Mouse (Mus musculus) left cerebral cortex, adult 2 months (tissue): ENCODE results near the gene Zfp598. TPM values are rescaled to one million over a fixed set of nuclear protein-coding genes. Genes with fewer than 3 reads are reported as not detected.
A peak's percentile ranks its signal among the peaks of the same experiment; 100 is the strongest.

Experiments
- DNase-seq, 2 experiments: peaks; one replicate each; pipeline ENCODE4 v3.0.0; 2021 to 2022; ENCODE audit warnings: low spot score in 2 of 2, mixed read lengths in 1 of 2; ENCODE audit errors: extremely low spot score in 1 of 2
- H3K27ac ChIP-seq: fragments of 200-600 bp; 2 replicates; pipeline ENCODE4 v1.8.1; 2022
- H3K4me3 ChIP-seq: fragments of 200-600 bp; 2 replicates; pipeline ENCODE4 v1.8.1; 2022
- CTCF ChIP-seq: fragments of 200-600 bp; IDR thresholded peaks from 2 replicates; pipeline ENCODE4 v1.8.1; 2022; ENCODE audit warnings: antibody characterized with exemption, mild to moderate bottlenecking, moderate library complexity
- intact Hi-C: fragments of 180-260 bp; cut with DNase I; formaldehyde crosslinking; loops from one replicate; pipeline ENCODE4 v1.15.1; 2025
- long read RNA-seq, 2 experiments: library from polyadenylated mRNA; stranded (forward); transcript quantifications; one replicate each; pipeline ENCODE4 v2.0.0; 2021; ENCODE audit warnings: borderline mapping rate in 2 of 2
- total RNA-seq, 2 experiments: library from RNA; stranded (reverse); gene quantifications; 2 replicates each; pipeline ENCODE4 v1.2.3; 2021

Gene Zfp598
- 10 to 100 TPM; 41.6 to 49.0 TPM for total RNA-seq
- long read RNA-seq, experiment 1, transcript Zfp598-201 (12 exons, 3,283 nt), result minor isoform, 5 of 64 reads
- long read RNA-seq, experiment 1, transcript Zfp598-202 (12 exons, 3,352 nt), result major isoform, 26 of 64 reads
- long read RNA-seq, experiment 1, partial matches to known transcripts, result 9 of 64 reads
- long read RNA-seq, experiment 1, other reads (novel, unspliced or antisense), result 24 of 64 reads
- long read RNA-seq, experiment 2, transcript Zfp598-202 (12 exons, 3,352 nt), result major isoform, 22 of 102 reads
- long read RNA-seq, experiment 2, transcript Zfp598-201 (12 exons, 3,283 nt), result minor isoform, 8 of 102 reads
- long read RNA-seq, experiment 2, partial matches to known transcripts, result 18 of 102 reads
- long read RNA-seq, experiment 2, other reads (novel, unspliced or antisense), result 54 of 102 reads

DNA sequence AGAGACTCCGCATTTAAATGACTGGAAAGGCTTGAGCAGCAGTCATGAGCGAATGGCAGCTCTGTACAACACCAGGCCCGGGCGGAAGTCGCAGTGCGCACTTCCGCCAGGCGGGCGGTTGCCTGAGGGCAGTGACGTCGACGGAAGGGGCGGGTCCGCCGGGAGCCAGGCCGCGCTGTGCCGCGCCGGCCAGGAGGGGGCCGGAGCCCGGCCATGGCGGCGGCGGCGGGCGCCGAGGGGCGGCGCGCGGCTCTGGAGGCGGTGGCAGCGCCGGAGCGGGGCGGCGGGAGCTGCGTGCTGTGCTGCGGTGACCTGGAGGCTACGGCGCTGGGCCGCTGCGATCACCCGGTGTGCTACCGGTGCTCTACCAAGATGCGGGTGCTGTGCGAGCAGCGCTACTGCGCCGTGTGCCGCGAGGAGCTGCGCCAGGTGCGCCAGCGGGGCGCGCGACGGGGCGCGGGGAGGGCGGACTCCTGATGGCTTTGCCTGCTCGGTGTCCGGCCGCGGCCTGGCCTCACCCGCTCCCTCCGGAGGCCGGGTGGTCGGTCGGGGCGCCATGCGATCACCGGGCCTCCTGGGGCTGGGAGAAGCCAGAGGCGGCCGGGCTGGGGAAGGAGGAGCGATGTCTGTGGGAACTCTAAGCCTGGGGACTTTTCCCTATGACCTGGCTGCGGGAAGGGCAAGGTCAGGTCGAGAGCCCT, at the start of gene Zfp598:
Zfp598 (plus strand) TSS at position 143 of the 701 bp plus-strand sequence.
- peak; percentile 93 to 95 for DNase-seq
- Histone ChIP-seq H3K4me3 (peak within 1 kb of the TSS; percentile 90), H3K27ac (peak within 1 kb of the TSS; percentile 88)
- intact Hi-C loops, result no loop called here
- peak; percentile 42 for TF ChIP-seq CTCF

DNA sequence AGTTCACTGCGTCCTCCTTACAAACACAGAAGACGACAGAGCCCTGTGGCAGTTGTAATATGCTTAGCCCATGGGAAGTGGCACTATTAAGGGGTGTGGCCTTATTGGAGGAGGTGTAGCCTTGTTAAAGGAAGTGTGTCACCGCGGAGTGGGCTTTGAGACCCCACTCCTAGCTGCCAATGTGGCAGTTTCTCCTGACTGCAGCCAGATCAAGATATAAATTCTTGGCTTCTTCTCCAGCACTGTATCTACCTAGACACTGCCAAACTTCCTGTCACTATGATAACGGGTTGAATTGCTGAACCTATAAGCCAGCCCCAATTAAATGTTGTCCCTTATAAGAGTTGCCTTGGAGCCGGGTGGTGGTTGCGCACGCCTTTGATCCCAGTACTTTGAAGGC, 44.0 kb upstream of the Zfp598 start:
- Histone ChIP-seq H3K4me3 (no peak overlapping the region), H3K27ac (no peak overlapping the region)
- DNase-seq, result no peak
- no peak for TF ChIP-seq CTCF
- intact Hi-C loops, result no loop called here

DNA sequence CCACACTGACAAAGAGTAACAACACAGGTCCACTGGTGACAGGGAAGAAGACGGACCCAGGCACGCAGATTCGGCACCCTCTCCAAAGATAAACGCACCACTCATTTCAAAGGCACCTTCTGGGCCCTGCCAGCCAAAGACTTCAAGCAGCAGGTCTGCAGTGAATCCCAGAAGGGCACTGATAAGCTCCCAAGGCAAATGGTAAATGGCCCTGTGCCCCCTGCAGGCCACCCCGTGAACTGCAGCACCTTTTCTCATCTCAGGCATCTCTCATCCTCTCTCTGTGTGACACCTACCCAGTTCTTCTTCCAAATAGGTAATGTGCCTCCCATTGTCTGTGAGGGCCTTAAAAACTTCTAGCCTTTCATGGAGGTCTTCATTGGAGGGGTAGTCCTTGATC, 40.8 kb upstream of the Zfp598 start:
- TF ChIP-seq CTCF, result peak; percentile 99
- Histone ChIP-seq H3K4me3 (no peak overlapping the region), H3K27ac (no peak overlapping the region)
- intact Hi-C loops, result no loop called here
- DNase-seq, result peak; percentile 58 to 66

DNA sequence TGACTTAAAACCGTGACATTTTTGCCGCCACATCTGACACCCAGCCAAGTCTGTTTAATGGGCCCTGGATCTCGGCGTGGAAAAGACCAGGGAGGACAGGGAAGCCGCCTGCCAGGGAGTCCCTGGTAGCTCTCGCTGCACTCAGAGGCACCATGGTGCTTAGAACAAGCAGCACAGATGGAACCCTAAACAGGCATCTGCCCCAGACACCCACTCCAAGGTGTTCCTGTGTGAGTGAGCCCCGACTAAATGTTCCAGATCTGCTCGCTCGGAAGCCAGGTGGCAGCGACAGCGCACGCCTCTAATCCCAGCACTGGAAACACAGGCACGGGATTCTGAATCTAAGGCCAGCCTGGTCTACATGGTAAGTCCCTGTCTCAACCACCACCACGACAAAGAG, 39.4 kb upstream of the Zfp598 start:
- intact Hi-C loops, result no loop called here
- H3K4me3 ChIP-seq, result no peak overlapping the region
- DNase-seq, result peak in 1 of 2 experiments; percentile 35
- no peak for TF ChIP-seq CTCF
- no peak overlapping the region; the same call in 1 of the 2 replicates for H3K27ac ChIP-seq

DNA sequence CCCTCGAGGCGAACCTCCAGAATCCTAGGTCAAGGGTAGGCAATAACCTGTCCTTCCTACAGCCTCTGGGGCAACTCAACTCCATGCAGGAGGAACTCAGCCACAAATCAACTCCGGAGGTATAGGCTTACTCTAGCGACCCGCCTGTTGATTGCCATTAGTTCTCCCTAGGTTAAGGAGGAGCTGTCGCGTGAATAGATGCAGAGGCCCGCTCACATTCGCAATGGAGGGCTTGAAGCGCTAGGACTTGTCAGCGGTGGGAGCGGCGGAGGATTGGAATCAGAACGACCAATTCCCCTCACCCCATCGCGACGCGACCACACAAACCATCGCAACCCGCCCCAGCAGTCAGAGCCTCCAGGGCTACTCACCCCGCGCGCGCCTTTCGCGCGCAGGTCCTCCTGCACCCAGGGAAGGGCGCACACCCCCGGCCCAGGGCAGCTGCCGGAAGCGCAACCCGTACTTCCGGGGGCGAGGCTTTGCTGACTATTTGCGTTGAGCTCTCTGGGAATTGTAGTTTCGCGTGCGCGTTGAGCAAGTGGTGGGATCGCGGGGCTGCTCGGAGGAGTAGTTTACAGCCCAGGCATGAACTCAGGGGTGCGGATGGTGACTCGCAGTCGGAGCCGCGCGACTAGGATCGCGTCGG, 37.2 kb upstream of the Zfp598 start, which contains the start of the genes Tsc2 and Nthl1:
Tsc2 (minus strand) TSS at position 464 of the 646 bp plus-strand sequence.
Nthl1 (plus strand) TSS at position 514 of the 646 bp plus-strand sequence.
- Histone ChIP-seq H3K27ac (peak within 1 kb of the TSS; percentile 83), H3K4me3 (peak within 1 kb of the TSS; percentile 90)
- no peak for TF ChIP-seq CTCF
- intact Hi-C loops, result no loop called here
- DNase-seq, result peak; percentile 83

DNA sequence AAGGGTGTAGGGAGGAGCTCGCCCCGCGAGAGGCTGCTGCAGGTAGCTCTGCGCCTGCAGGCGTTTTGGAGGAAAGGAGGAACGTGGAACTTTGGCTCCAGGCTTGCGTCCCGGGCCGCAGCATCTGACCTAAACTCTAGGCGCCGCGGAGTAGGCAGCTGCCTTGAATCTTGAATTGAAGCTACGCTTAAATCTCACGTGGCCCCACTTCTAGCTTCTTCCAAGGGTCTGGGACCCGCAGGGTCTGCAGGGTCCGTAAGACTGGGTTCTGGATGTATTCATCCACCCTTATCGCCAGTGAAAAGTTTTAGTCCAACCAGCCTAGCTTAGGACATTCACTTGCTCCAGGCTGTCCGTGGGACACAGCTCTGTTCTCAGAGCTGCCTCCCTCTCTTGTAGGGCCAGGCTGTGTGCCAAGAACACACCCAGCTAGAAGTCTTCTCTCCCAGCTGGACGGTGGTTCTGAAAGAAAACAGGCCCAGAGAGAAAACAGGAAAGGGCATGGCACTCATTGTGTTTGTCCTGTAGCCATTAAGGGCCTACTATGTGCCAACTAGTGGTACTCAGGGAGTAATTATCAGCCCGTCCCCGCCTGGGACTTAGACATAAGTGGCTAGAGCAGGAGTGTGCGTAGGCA, 36.6 kb upstream of the Zfp598 start:
- Histone ChIP-seq H3K4me3 (peak overlapping the region; percentile 90), H3K27ac (peak overlapping the region; percentile 83)
- no peak for TF ChIP-seq CTCF
- no peak for DNase-seq
- intact Hi-C loops, result no loop called here

DNA sequence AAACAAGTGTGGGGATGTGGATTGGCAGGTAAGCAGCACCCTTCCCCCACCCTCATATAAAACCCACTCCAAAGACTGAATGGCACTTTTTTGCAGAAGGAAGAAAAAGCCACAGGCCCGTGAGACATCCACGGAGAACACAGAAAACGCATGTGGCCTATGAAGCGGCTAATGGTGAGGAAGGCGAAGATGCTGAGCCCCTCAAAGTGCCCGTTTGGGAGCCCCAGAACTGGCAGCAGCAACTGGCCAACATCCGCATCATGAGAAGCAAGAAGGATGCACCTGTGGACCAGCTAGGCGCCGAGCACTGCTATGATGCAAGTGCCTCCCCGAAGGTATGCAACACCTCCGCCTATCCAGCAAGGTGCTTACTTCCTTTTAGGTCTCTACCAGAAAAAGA, 35.7 kb upstream of the Zfp598 start:
- no peak for DNase-seq
- H3K4me3 ChIP-seq, result no peak overlapping the region
- intact Hi-C loops, result no loop called here
- peak overlapping the region; percentile 83 for H3K27ac ChIP-seq
- no peak for TF ChIP-seq CTCF

DNA sequence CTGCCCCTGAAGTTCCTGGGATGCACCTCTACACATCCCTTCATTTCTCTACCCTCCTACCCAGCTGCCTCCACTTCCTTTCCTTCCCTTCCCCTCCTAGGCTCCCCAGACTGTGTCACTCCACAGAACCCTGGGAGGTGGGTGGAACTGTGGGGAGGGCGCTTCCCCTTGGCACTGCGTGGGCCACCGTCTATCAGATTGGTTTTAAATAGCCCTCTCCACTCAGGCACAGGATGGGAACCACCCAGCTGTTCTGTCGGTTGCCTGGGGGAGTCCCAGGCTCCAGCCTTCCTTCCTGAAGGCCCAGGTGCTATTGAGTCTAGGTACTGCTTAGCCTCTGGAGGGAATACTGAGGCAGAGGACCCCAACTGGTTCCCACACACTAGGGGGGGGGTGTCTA, 34.5 kb upstream of the Zfp598 start:
- DNase-seq, result peak in 1 of 2 experiments; percentile 62

DNA sequence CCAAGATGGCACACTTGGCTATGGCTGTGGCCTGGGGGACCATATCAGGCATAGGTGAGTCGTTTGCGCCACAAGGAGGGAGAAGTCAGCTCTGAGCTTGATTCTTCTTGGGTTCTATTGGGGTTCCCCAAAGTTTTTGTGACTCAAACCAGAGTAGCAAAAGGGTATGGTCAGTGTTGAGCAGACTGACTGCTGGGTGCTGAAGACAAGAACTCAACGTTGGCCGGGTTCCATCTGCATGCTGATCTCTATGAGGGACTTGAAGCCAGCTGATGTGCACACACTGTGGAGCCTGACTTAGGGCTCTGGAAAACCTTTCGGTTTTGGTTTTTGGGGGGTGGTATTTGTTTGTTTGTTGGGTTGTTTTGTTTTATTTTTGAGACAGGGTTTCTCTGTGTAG, 33.8 kb upstream of the Zfp598 start:
- DNase-seq, result no peak
- intact Hi-C loops, result no loop called here
- Histone ChIP-seq H3K27ac (peak overlapping the region; percentile 44), H3K4me3 (no peak overlapping the region)
- TF ChIP-seq CTCF, result no peak

More for the DNA sequence above, 34.5 kb upstream of the Zfp598 start:
- no peak for TF ChIP-seq CTCF
- intact Hi-C loops, result no loop called here
- H3K4me3 ChIP-seq, result no peak overlapping the region
- H3K27ac ChIP-seq, result peak overlapping the region; percentile 44

DNA sequence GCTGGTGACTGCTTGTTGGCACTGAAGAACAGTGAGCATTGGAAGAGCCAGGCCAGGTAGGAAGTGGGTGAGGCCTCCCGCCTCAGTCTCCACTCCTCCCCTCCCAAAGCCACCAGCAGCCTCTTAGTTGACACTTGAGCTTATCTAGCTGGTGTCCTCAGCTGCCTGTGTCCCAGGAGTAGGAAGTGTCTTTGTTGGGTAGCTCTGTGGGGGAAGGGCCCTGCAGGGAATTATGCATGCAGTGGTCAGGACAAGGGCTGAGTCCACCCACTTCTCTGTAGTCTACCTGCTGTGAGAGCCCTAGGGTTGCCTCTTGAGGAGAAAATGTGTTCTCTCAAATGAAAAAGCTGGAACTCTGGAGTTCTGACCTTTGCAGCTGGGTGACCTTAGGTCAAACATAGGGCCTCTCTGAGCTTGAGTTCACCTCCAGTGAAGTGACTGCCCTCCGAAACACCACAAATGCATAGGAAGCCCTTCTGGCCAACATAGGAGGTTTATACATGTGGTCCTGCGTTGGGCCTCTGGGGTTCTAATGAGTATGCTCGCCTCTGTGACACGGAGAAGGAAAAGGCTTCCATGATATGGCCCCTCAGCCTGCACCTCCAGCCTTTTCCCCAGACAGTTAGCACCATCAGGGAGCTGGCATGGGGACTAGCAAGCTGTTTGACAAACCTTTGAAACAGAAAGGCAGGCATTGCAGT, 32.6 kb upstream of the Zfp598 start:
- TF ChIP-seq CTCF, result no peak
- Histone ChIP-seq H3K27ac (no peak overlapping the region), H3K4me3 (no peak overlapping the region)
- intact Hi-C loops, result no loop called here
- DNase-seq, result no peak

DNA sequence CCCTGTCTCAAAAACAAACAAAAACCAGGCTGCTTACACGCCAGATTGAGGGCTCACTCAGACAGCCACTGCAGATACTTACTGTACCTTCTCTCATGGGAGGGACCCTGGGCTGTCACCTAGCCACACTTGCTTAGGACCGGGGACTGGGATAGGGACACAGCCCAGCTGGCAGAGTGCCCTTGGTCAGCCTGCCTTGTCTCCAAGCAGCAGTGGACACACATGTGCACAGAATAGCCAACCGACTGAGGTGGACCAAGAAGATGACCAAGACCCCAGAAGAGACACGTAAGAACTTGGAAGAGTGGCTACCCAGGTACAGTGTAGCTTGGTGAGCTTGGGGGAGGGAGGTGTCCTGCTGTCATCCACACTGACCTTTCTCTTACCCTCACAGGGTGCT, 31.3 kb upstream of the Zfp598 start:
- intact Hi-C loops, result no loop called here
- no peak for TF ChIP-seq CTCF
- H3K27ac ChIP-seq, result no peak overlapping the region
- DNase-seq, result no peak
- no peak overlapping the region for H3K4me3 ChIP-seq
